Mouse (Mus musculus) layer of hippocampus, postnatal 14 days (tissue): ENCODE results near the gene Ptgs1. TPM values are rescaled to one million over a fixed set of nuclear protein-coding genes. Genes with fewer than 3 reads are reported as not detected.

ENCODE experiments used
- DNase-seq, 2 experiments: peaks; one replicate each; pipeline ENCODE4 v3.0.0; 2021 to 2022; ENCODE audit warnings: low spot score in 2 of 2, mixed read lengths in 1 of 2
- total RNA-seq, 2 experiments: library from RNA; stranded (reverse); gene quantifications; 2 replicates each; pipeline ENCODE4 v1.2.3; 2021

Ptgs1 gene
- total RNA-seq, 2 experiments from 2014 or later, result 16.4 to 19.6 TPM

GRCm38 (mm10) chr2:36214023-36214422 lies 16.2 kb upstream of the Ptgs1 start:
- DNase-seq, result peak; percentile 86 to 93

- DNase-seq, result peak in 1 of 2 experiments; percentile 33
Measured at GRCm38 (mm10) chr2:36214425-36214824, 15.8 kb upstream of the Ptgs1 start.

GRCm38 (mm10) chr2:36215203-36215739 lies 15.0 kb upstream of the Ptgs1 start:
- DNase-seq, result no peak

- DNase-seq, result no peak
Measured at GRCm38 (mm10) chr2:36216546-36216945, 13.7 kb upstream of the Ptgs1 start.

GRCm38 (mm10) chr2:36216953-36217573 lies 13.2 kb upstream of the Ptgs1 start:
- DNase-seq, result no peak

GRCm38 (mm10) chr2:36217692-36218233 lies 12.5 kb upstream of the Ptgs1 start:
- no peak for DNase-seq

- no peak for DNase-seq
Measured at GRCm38 (mm10) chr2:36220106-36220505, 10.1 kb upstream of the Ptgs1 start.

- no peak for DNase-seq
Measured at GRCm38 (mm10) chr2:36220891-36221290, 9.3 kb upstream of the Ptgs1 start.

GRCm38 (mm10) chr2:36222168-36222848 lies 7.9 kb upstream of the Ptgs1 start:
- no peak for DNase-seq

GRCm38 (mm10) chr2:36223436-36223835 lies 6.8 kb upstream of the Ptgs1 start:
- DNase-seq, result no peak

GRCm38 (mm10) chr2:36224153-36224552 lies 6.1 kb upstream of the Ptgs1 start:
- DNase-seq, result no peak

GRCm38 (mm10) chr2:36224599-36224998 lies 5.6 kb upstream of the Ptgs1 start:
- DNase-seq, result no peak

- DNase-seq, result no peak
Measured at GRCm38 (mm10) chr2:36230967-36231366, 741 bp downstream of the Ptgs1 start.

- no peak for DNase-seq
Measured at GRCm38 (mm10) chr2:36234526-36235368, 4.5 kb downstream of the Ptgs1 start.

GRCm38 (mm10) chr2:36235917-36236316 lies 5.7 kb downstream of the Ptgs1 start:
- no peak for DNase-seq

GRCm38 (mm10) chr2:36236889-36237288 lies 6.7 kb downstream of the Ptgs1 start:
- no peak for DNase-seq

- no peak for DNase-seq
Measured at GRCm38 (mm10) chr2:36237557-36237956, 7.3 kb downstream of the Ptgs1 start.

- no peak for DNase-seq
Measured at GRCm38 (mm10) chr2:36238467-36238866, 8.2 kb downstream of the Ptgs1 start.

GRCm38 (mm10) chr2:36238951-36239350 lies 8.7 kb downstream of the Ptgs1 start:
- no peak for DNase-seq

- no peak for DNase-seq
Measured at GRCm38 (mm10) chr2:36242514-36242913, 12.3 kb downstream of the Ptgs1 start.

GRCm38 (mm10) chr2:36243296-36243891 lies 13.2 kb downstream of the Ptgs1 start:
- DNase-seq, result no peak
